ENCODE assay signal across 8 mouse cellular contexts in genomic region chr5:134176169-134176881, GRCm38 (mm10). TPM values are rescaled to one million over a fixed set of nuclear protein-coding genes. Genes with fewer than 3 reads are reported as not detected.
DNase-seq lines count a peak whose midpoint lies in the region; ATAC-seq lines count a peak whose summit lies in the region.

TSS of gene Rcc1l (minus strand) at chr5:134176774.

- H3K4me3 ChIP-seq in hindbrain, embryonic 13.5 days: peak within 1 kb of the TSS; percentile 94

- H3K27ac ChIP-seq in hindbrain, embryonic 13.5 days: peak within 1 kb of the TSS; percentile 84

- peaks cover 10% of the 10 kb centered on the region for H3K4me1 ChIP-seq in hindbrain, embryonic 13.5 days (replicated peaks)

- peak; percentile 86 for DNase-seq in Muller cell, postnatal 12 days (ENCODE audit: inconsistent ontology term)
- DNase-seq in cerebellum, postnatal 10 days: peak; percentile 89 to 91
- DNase-seq in frontal cortex, postnatal 14 days (ENCODE audit: low spot score in 2 of 2): peak; percentile 73 to 76
- peak; percentile 57 to 72 for DNase-seq in layer of hippocampus, postnatal 25 days (ENCODE audit: extremely low spot score in 1 of 2, low spot score in 1 of 2)
- DNase-seq in lung, postnatal 25 days (ENCODE audit: low spot score): peak; percentile 88
- peak; percentile 90 for DNase-seq in retina, embryonic 14.5 days (ENCODE audit: low spot score)
- peak; percentile 84 for DNase-seq in thymus, postnatal 4 days

- WGBS in hindbrain, embryonic 13.5 days: under 1% methylated on average over 66 of the region's 72 CpGs

- H3K36me3 ChIP-seq in hindbrain, embryonic 13.5 days: peaks cover 7% of the 10 kb centered on the region; the same call in 1 of the 2 replicates

- peak within 1 kb of the TSS; percentile 91 for H3K4me2 ChIP-seq in hindbrain, embryonic 13.5 days

- peak; percentile 87 for ATAC-seq in hindbrain, embryonic 13.5 days (ENCODE audit: low FRiP score)

- H3K9ac ChIP-seq in hindbrain, embryonic 13.5 days: peak within 1 kb of the TSS; percentile 80

- H3K27me3 ChIP-seq in hindbrain, embryonic 13.5 days: no peaks in the 10 kb centered on the region; the same call in 1 of the 2 replicates

- H3K9me3 ChIP-seq in hindbrain, embryonic 13.5 days: no peaks in the 10 kb centered on the region

RNA-seq across cellular contexts. Expression of gene Rcc1l, which starts in this region (rescaled TPM):
- 19.9 and 20.4 TPM in 2 replicates for polyA plus RNA-seq in hindbrain, embryonic 13.5 days (2015; fragmentation: Nextera tagmentation; extraction: Ambion mirVana)
- 10 to 100 TPM; 14.0 to 15.7 TPM for total RNA-seq in layer of hippocampus, postnatal 25 days (2021)

Comparison
In these comparisons a context has a peak if more than half of its experiments do, and no peak if none do; other contexts are left out.
1. Peak in every context shown above with its lines: DNase-seq, ATAC-seq, H3K4me3 ChIP-seq and H3K27ac ChIP-seq.